Mouse (Mus musculus): Measurements from ENCODE around the gene Necap1.

Necap1 gene

DNA sequence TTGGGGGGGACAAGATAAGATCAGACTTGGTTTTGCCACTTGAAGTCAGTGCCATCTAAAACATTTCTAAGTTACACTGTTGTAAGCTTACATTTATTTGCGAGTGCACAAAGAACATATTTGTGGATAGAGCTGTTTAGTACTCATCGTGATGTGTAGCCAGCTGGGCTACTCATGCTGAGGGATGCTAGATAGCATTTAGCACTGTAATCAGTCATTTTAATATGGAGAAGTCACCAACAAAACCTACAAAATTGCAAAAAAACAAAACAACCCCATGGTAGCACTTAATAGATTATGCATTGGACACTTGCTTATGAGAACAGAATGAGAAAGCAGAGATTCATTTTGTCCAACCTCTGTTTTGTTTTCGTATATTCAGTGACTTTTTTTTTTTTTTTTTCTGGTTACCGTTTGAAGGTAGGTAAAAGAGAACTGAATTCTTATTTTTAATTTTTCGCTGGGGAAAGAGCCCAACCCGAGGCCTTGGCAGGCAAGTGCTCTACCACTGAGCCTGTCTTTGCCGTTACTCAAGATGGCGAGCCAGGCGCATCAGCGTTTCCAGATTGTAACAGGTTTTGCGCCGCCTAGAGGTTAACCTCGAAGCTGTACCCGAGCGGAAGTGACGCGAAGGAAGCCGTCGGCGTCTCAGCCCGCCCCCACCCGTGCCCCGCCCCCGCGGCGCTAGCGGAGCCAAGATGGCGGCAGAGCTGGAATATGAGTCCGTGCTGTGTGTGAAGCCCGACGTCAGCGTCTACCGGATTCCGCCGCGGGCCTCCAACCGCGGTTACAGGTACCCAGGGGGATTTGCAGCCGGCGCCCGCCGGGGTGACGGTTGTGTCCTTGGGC, at the start of gene Necap1:
Necap1 (plus strand) TSS at position 604 of the 849 bp plus-strand sequence.
- DNase-seq, result peak; percentile 97

DNA sequence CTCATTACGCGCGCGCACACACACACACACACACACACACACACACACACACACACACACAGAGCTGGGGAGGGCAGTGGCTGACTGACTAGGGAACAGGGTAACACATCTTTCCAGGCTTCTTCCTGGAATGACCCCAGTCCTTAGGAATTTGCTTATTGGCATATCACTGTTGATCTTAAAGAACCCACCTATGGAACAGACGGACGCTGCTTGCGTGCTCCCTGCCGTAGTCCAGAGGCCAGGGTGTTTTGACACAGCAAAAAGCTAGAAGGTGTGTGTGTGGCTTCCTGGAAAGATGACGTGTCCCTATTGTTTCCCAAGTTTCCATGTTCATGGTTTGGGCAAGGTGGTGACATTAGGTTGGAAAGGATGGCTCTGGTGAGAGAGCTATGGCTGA, 49.1 kb upstream of the Necap1 start:
- DNase-seq, result no peak

DNA sequence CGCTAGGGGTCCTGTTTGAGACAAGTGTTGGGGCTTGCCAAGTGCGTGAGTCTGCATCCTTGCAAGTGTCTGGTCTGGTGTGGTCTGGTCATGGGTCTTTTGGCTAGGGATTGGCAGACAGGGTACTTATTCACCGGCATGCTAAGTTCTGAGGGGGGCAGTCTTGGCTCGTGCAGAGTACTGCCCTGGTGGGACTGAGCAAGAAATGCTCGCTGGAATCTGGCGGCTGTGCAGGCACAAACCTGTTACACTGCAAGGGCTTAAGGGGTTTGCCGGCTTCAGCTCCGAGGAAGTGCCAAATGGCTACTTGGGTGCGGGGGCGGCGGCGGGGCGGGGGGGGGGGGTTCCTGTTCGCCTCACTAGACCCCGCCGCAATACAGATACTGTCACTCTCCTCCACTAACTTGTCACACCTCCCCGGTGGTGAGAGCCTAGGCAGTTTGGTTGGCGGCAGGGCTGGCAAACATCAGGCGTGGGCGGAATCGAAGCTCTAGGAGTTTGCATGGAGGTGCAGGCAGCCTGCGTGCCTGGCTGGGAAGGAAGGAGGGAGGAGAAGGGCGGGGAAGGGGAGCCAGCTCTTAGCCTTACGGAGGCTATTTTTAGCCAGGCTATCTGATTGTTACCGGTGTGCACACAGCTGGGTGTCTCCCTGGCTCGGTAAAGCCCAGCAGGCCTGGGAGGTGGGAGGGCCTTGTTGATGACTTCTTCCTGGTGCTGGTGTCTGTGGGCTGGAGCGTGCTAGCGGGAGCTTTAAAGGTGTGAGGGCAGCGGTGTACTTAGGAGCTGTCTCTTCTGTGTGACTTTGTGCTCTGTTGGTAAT, 48.1 kb upstream of the Necap1 start:
- DNase-seq, result peak; percentile 89

DNA sequence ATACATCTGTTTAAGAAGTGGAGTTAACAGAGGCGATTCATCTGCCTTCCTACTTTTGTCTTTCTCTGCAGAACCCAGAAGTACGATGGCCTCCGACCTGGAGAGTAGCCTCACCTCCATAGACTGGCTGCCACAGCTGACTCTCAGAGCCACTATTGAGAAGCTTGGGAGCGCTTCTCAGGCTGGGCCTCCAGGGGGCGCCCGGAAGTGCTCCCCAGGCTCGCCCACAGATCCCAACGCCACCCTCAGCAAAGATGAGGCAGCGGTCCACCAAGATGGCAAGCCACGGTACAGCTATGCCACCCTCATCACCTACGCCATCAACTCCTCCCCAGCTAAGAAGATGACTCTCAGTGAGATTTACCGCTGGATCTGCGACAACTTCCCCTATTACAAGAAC, 46.2 kb upstream of the Necap1 start:
- DNase-seq, result peak; percentile 71

DNA sequence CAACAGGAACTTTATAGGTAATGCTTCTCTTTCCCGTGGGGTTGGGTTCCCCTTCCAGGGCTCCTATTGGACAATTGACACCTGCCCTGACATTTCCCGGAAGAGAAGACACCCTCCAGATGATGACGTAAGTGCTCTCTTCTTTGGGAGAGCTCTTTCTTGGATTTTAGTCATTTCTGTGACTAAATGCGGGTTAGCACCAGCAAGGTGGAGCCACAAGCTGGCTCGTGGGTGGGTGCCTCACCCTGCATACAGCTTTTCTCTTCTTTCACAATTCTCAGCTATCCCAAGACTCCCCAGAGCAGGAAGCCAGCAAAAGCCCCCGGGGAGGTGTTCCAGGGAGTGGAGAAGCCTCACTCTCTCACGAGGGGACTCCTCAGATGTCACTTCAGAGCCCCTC, 41.4 kb upstream of the Necap1 start:
- DNase-seq, result no peak

DNA sequence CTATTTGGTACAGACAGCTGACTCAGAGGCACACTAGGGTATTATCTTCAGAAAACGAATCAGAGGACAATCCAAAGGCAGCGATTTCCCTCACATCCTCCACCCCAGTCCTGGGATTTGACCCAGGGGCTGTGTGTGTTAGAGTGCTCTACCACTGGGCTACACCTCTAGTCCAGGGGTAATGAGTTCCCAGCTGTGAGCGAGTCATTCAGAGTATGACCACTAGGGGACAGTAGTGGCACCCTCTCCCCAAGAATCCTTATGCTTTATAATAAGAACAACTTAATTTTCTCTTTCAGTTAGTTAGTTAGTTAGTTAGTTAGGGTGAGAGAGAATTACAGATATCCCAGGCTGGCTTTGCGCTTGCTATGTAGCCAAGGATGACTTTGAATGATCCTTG, 39.9 kb upstream of the Necap1 start:
- peak; percentile 36 for DNase-seq

DNA sequence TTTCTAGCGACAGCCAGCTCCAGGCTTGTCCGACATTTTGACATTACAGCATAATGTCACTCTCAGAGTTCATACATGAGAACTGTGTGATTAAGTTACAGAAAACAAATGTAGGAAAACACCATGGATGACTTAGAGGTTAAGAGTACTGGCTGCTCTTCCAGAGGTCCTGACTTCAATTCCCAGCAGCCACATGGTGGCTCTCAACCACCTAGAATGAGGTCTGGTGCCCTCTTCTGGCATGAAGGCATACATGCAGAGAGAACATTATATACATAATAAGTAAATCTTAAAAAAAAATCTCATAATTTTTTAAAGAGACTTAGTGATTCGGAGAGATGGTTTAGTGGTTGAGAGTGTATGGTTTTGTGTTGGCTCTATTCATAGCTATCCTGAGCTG, 37.3 kb upstream of the Necap1 start:
- no peak for DNase-seq

DNA sequence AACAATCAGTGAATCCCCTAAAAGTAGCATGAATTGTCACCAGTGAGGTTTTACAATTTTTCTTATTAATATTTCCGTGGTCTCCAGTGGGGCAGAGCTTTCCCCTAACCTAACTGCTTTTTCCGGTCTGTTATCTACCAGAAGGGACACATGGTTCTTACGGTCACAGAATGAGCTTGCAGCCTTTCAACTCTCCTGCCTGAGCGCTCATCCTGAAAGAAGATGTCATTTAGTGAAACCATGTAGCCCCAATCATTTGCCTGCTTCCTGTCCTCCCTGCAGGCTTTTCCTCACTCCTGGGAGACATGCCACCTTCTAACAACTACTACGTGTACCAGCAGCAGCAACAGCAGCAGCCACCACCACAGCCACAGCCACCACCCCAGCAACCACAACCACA, 36.7 kb upstream of the Necap1 start:
- DNase-seq, result no peak

DNA sequence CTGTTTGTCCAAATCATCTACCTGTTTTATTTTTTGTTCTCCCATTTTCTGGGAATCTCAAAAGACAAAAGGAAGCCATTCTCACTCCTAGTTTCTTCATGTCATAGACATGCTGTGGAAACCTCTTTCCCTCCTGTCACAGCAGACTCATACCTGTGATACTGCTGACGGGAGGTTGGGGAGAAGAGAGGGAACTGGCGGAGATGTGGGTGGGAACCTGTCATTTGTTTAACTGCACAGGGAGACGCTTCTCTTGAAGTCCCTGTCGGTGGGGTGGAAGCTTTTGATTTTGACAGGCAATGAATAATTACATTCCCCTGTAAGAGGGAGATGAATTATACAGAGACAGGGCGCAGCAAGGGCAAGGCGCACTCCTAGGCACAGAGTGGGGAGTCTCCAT, 30.5 kb upstream of the Necap1 start:
- DNase-seq, result no peak

DNA sequence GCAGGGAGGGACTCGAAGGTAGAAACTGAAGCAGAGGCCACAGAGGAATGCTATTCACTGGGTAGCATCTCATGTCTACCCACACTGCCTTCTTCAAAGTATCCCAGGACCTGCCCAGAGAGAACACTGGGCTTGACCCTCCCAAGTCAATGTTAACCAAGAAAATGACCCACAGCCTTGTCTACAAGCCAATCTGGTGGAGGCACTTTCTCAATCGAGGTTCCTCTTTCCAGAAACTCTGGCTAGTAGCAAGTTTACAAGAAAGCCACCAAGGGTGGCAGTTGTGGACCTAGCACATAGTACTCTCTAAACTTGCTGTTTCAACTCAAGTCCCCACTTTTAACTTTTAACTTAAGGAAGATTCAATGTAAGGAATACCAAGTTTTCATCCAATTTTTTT, 21.6 kb upstream of the Necap1 start:
- no peak for DNase-seq

DNA sequence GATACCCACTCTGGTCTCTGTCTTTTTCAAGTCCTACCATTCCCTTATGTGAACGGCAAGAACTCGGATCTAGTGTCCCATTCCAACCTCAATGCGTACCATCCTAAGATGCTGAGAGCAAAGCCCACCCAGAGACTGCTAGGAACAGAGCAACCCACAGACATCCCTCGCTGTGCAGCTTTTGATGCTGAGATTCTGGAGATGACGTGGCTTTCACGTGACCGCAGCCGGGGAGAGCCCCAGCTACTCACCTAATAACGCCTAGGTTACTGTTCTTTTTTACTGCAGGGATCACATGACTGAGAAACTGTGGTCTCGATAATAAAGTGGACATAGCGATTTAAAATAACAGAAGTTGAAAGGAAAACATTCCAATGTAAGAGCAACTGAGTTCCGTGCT, 19.7 kb upstream of the Necap1 start:
- no peak for DNase-seq

DNA sequence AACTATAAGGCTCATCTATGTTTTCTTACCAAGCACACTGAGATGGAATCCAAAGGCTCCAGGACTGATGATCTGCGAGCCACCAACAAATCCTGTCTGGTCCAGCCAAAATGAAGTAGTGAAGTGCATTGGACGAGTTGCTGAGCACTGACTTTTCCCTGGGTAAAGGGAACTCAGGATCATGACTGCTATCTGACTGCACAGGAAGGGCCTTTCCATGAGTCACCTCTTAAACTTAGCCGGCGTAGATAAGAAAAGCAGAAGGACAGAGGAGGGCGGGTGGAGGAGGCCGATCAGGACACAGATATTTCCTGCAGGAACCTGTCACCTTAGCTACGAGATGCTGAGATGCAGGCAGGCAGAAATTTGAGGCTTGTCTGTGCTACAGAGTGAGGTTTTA, 18.3 kb upstream of the Necap1 start, which contains the start of gene C3ar1:
C3ar1 (minus strand) TSS at position 207 of the 400 bp plus-strand sequence.
- DNase-seq, result no peak

DNA sequence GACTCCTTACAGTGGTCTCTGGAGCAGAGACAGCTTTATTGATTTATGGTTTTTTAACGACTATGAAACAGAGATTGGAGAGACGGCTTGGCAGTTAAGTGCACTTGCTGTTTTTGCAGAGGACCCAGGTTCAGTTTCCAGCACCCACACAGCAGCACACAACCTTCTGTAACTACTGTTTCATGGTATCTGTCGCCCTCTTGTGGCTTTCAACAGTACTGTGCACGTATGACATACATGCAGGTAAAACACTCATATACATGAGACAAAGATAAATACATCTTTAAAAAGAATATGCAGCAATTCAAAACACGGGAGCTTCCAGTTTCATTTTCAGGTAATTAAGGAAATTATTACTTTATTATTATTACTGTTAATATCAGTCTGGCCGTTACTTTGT, 11.8 kb upstream of the Necap1 start:
- DNase-seq, result no peak

DNA sequence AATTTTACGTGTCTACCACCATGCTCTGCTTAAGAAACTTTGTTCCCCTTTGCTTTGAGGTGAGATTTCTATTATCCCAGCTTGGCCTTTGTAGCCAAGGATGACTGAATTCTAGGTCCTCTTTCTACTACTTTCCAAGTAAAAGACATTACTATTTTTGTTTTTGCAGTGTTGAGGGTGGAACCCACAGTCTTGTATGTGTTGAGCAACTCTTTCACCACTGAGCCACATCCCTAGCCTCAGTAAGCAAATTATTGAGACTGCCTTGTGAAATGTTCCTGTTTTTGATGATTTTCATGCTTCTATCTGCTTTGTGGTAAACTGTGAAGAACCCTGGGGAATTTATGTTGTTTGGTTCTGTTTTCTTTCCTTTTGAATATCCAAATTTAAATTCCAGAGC, 11.4 kb upstream of the Necap1 start:
- DNase-seq, result no peak

DNA sequence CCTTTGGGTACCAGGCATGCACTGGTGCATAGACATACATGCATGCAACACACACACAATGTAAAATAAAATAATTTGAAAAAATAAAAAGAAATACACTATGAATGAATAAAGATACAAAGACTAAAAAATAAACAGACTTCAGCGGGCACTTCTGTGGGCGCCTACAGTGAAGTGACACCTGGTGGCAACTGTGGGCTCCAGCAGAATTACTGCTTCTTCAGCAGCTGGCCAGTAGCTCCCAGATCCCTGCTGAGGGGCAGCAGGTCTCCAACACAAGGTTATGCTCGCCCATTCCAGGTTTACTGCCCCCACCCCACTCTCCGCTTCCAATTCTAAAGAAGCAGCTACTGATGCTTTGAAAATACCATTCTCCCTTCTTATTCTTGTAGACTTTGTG, 6.4 kb upstream of the Necap1 start:
- DNase-seq, result no peak

DNA sequence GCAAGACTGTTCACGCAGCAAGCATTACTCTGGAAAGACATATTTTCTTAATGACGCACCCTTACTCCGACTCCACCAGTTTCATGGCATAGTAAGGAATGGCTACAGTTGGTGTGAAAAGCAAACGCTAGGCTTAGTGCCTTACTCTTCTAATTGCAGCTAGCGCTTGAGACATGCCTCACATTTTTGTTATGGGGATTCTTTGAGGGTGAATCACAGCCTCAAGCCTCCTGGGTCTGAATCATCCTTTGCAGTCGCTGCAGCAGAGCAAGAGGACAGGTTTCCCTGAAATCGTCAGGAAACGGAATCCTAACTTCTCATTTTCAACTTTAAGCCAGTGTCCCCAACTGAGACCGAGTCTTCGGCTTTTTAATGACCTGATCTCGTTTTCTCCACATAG, 4.4 kb upstream of the Necap1 start:
- no peak for DNase-seq

DNA sequence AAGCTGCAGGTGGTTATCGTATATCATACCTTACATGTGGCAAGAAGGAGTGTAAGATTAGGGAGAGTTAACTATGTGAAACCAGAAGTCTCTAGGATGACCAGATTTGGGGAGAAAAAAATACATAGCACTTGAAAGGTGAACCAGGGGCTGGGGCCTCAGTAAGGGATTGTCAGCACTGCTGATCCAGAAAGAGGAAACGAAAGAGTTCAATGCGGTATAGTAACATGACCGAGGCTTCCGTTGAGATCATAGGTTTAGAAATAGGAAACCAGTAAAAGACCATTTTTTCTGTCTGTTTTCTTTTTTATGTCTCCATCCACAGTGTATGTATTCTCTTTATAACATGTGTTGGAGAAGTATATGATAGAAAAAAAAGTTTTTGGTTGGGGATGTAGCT, 1.5 kb upstream of the Necap1 start:
- DNase-seq, result no peak

DNA sequence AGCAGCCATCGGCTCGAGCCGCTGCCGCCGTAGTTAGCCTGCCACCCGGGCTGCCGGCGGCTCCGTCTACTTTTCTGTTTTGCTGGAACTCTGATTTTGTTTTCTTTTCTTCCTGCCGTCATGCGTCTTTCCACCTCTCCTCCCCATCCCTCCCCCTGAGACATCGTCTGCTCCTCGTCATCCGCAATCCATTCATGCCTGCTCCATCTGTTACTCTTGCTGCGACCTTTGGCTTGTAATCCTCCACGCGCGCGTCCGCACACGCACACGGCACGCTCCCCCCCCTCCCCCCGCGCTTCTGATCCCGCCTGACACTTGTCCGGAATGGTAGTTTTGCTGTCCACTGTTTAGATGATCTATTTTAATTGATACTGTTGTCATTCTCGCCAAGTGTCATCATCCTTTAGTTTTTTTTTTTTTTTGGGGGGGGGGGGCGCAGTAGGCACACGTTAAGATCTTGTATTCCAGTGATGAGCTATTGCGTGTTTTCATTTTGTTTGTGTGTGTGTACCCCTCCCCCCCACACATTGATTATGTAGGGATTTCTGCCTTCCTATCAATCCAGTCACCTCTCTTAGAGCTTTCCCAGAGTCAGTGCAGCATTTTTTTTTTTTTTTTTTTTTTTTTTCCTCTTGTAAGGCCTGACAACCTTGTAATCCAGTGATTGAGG, 581 bp downstream of the Necap1 start:
- DNase-seq, result peak; percentile 30

DNA sequence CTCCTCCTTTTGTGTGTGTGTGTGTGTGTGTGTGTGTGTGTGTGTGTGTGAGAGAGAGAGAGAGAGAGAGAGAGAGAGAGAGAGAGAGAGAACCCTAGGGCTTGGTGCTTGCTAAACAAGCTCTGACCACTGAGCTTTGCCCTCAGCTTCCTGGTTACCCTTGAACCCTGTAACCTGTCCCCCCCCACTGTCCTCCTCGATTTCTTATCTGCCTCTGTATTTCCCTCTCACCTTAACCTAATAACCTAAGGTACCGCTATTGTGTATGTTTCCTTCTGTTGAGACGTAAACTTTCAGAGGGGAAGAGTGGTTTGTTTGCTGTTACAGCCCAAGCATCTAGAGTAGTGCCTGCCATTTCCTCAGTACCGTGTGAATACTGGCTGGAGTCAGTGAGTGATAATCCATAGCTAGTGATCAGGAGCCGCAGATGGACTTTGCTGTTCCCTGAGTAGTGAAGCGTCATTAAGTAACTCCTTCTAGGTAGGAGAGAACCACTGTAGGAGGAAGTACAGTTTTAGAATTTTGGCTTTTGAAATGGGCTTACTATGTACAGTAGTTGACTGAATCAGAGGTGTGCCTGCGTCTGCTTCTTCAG, 5.0 kb downstream of the Necap1 start:
- no peak for DNase-seq

DNA sequence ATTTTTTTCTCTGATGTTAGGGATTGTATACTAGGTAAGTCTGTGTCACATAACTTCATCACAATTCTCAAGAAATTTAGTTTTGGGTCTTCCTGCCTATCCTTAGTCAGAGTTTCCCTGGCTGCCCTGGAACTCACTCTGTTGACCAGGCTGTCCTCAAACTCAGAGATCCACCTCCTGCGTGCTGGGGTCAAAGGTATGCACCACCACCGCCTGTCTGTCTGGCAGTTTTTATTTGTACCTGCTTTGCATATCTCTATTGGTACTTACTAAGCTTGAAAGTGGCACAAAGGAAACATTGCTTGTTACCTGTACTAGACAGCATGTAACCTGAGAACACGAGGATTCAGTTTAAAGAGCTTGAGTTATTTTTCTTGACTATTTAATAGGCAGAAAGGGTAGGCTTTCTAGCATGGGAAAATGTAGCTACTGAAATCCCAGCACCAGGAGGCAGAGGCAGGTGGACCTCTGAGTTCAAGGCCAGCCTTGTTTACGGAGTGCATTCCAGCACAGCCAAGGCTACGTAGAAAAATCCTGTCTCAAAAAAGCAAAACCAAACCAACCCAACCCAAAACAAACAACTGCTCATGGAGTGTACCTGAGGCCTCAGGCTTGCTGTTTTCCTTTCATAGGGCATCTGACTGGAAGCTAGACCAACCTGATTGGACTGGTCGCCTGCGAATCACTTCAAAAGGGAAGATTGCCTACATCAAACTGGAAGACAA, 5.7 kb downstream of the Necap1 start:
- no peak for DNase-seq

DNA sequence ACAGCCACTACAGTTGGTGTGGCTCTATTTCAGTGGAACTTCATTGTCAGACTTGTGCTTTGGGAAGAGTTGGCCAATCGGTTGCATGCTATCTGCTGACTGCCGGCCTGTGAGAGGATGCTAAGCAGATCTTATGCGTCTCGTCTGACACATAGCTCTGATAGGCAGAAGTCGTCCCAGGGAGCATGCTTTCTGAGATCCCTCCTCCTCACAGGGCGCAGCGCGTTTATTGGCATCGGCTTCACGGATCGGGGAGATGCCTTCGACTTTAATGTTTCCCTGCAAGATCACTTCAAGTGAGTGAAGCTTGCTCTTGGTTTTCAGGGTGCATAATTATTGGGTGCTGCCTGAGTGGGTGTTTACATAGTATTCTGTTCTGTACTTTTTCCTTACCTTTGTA, 7.0 kb downstream of the Necap1 start:
- DNase-seq, result no peak

DNA sequence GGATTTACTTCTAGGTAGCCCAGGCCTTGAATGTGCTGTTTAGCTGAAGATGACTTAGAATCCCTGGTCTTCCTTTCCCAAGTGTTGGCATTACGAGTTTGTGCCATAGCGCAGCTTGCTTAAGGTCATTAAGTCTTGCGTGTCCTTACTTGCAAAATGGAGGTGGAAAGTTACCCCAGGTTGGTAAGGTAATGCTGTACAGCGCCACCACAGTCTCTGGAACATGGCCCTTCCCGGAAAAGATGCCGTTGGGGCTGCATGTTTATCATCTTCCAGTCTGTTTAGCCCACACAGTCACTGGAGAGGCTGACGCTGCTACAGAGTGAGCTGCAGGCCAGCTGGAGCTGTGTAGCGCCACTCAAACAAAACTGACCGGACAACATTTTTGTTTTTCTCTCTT, 9.3 kb downstream of the Necap1 start:
- DNase-seq, result no peak

DNA sequence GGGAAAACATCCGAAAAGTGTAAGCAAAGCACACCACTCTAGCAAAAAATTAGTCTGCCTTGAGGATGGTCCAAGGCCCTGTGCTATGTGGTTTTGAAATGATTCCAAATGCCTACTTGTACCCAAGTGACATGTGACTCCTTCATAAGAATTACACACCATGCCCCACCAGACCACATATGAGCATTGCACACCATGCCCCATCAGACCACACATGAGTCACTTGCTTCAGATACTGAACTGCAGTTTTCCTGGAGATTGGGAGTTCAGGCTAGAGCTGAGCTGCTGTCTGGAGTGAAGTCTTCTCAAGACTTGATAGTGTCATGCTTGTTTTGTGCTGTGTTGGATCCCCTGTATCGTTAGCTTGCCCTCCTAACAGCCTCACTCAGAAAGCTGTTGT, 15.3 kb downstream of the Necap1 start:
- DNase-seq, result no peak

Data from liver (tissue).